In the genomic region with DNA sequence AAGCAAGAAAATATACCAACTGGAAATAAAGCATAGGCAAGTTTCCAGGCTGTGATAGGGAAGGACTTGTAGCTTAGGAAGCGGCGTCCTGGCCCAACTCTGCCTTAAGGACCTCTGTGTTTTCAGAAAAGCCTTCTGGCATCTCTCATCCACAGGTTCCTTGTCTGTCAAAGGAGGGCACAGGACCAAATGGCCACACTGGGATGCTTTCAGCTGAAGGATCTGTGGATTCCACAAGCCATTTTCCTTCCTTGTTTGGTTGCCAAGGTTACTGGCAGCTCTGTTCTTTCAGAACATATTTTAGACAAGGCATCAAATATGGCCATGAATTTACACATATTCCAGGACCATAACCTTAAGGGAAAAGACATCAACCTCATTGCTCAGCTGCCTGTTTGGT, we compare ENCODE assay signal across 17 mouse cellular contexts. TPM values are rescaled to one million over a fixed set of nuclear protein-coding genes. Genes with fewer than 3 reads are reported as not detected.
DNase-seq lines count a peak whose midpoint lies in the region; ATAC-seq lines count a peak whose summit lies in the region.
"Had no signal": no experiment of that assay in that cellular context is flagged by ENCODE, and none has a peak within 500 bp of the region (broad histone marks: within the 10 kb centered on the region; RNA-seq: fewer than 3 reads in every experiment).

No protein-coding gene starts in this region.

- DNase-seq in cerebellum, postnatal 10 days, result peak; percentile 62 to 67
- DNase-seq in cerebellum, postnatal 36 days, result no peak
- DNase-seq in layer of hippocampus, adult 18-20 months (ENCODE audit: low spot score in 2 of 2), result peak; percentile 21 to 52
- DNase-seq in layer of hippocampus, adult 11-12 months (ENCODE audit: low spot score), result no peak
- no peak for DNase-seq in midbrain, embryonic 10.5 days (ENCODE audit: low spot score)
- peak; percentile 43 for DNase-seq in lung, postnatal 10 days
- DNase-seq in yolk sac, embryonic 10.5 days (ENCODE audit: low spot score), result no peak
- DNase-seq: heart, postnatal 14 days; kidney, adult 2 months; kidney, postnatal 25 days; liver, embryonic 13.5 days; thymus, adult 18-20 months had no signal

- peak overlapping the region; percentile 60 for H3K27ac ChIP-seq in midbrain, embryonic 16.5 days (ENCODE audit: low read length)
- no peak overlapping the region for H3K27ac ChIP-seq in midbrain, embryonic 10.5 days (replicated peaks)
- H3K27ac ChIP-seq: liver, embryonic 13.5 days had no signal

- no peaks in the 10 kb centered on the region for H3K9me3 ChIP-seq in midbrain, embryonic 16.5 days (replicated peaks; ENCODE audit: control insufficient read depth, low read length, poor library complexity, severe bottlenecking)
- no peaks in the 10 kb centered on the region for H3K9me3 ChIP-seq in midbrain, embryonic 10.5 days (replicated peaks)
- H3K9me3 ChIP-seq: G1E; liver, embryonic 13.5 days; neural tube, embryonic 13.5 days had no signal

- peaks cover 12% of the 10 kb centered on the region for H3K4me1 ChIP-seq in midbrain, embryonic 16.5 days (ENCODE audit: control insufficient read depth, insufficient read depth, low read length)
- H3K4me1 ChIP-seq in midbrain, embryonic 10.5 days, result peaks cover 13% of the 10 kb centered on the region
- H3K4me1 ChIP-seq: liver, embryonic 13.5 days; neural tube, embryonic 13.5 days had no signal

- peak; percentile 37; the same call in 1 of the 2 replicates for ATAC-seq in midbrain, embryonic 16.5 days
- ATAC-seq: CD4-positive, CD25-positive, alpha-beta regulatory T cell, adult 4 months had no signal

- no peaks in the 10 kb centered on the region for H3K27me3 ChIP-seq in midbrain, embryonic 16.5 days (ENCODE audit: control insufficient read depth, insufficient read depth, low read depth, low read length)
- no peaks in the 10 kb centered on the region for H3K27me3 ChIP-seq in midbrain, embryonic 10.5 days (ENCODE audit: low read depth, poor library complexity, severe bottlenecking)
- H3K27me3 ChIP-seq: liver, embryonic 13.5 days; neural tube, embryonic 13.5 days had no signal

- no peak overlapping the region for H3K4me3 ChIP-seq in midbrain, embryonic 16.5 days (ENCODE audit: low read depth, low read length)
- no peak overlapping the region for H3K4me3 ChIP-seq in midbrain, embryonic 10.5 days
- H3K4me3 ChIP-seq: liver, embryonic 13.5 days; neural tube, embryonic 13.5 days had no signal

- WGBS in midbrain, embryonic 16.5 days, result 68% methylated on average over 2 of the region's 2 CpGs
- 83% methylated on average over 2 of the region's 2 CpGs for WGBS in midbrain, embryonic 10.5 days

- no peak overlapping the region for H3K9ac ChIP-seq in midbrain, embryonic 16.5 days (ENCODE audit: low read depth, low read length)
- H3K9ac ChIP-seq: liver, embryonic 13.5 days; neural tube, embryonic 13.5 days had no signal

- no peak overlapping the region for H3K4me2 ChIP-seq in midbrain, embryonic 16.5 days (ENCODE audit: low read length)
- H3K4me2 ChIP-seq: heart, embryonic 11.5 days; liver, embryonic 13.5 days; neural tube, embryonic 13.5 days had no signal

- H3K36me3 ChIP-seq in midbrain, embryonic 16.5 days (ENCODE audit: control insufficient read depth, insufficient read depth, low read length), result no peaks in the 10 kb centered on the region
- no peaks in the 10 kb centered on the region for H3K36me3 ChIP-seq in midbrain, embryonic 10.5 days
- H3K36me3 ChIP-seq: G1E; liver, embryonic 13.5 days; neural tube, embryonic 13.5 days had no signal

RNA-seq across cellular contexts. Expression of a gene that starts 31.7 kb away (rescaled TPM):
- total RNA-seq in layer of hippocampus, adult 18-20 months (2021), result 10 to 100 TPM; 83.2 to 86.2 TPM
- polyA plus RNA-seq in midbrain, embryonic 16.5 days (2015; fragmentation: Nextera tagmentation; extraction: Ambion mirVana), result 57.4 and 72.4 TPM in 2 replicates
- polyA plus RNA-seq in midbrain, embryonic 10.5 days (2016; fragmentation: Nextera tagmentation; extraction: Ambion mirVana), result 11.1 and 16.4 TPM in 2 replicates

Comparison
In these comparisons a context has a peak if more than half of its experiments do, and no peak if none do; other contexts are left out.
1. DNase-seq: peak in cerebellum, postnatal 10 days (2 of 2), layer of hippocampus, adult 18-20 months (2 of 2) and lung, postnatal 10 days (single experiment); none in cerebellum, postnatal 36 days (0 of 2), layer of hippocampus, adult 11-12 months (single experiment), midbrain, embryonic 10.5 days (single experiment) and yolk sac, embryonic 10.5 days (single experiment).